Mouse (Mus musculus) embryonic facial prominence, embryonic 15.5 days (tissue): ENCODE measurements around the gene Klk11. TPM values are rescaled to one million over a fixed set of nuclear protein-coding genes. Genes with fewer than 3 reads are reported as not detected.
A peak's percentile ranks its signal among the peaks of the same experiment; 100 is the strongest.

ENCODE experiments used
- ATAC-seq: fragments of 200-750 bp; cut with Nextera tagmentation; 2 replicates; pipeline ENCODE4 v1.8.0; 2017; ENCODE audit warnings: low read depth, moderate TSS enrichment; ENCODE audit not compliant: insufficient number of reproducible peaks, low FRiP score, low TSS enrichment
- H3K27ac ChIP-seq: fragments of 300-500 bp; sonication (generic); replicated peaks from 2 replicates; pipeline ENCODE4 v1.5.1; 2015; ENCODE audit warnings: mild to moderate bottlenecking, inconsistent platforms
- H3K27me3 ChIP-seq: fragments of 300-500 bp; sonication (generic); 2 replicates; pipeline ENCODE4 v1.6.1; 2015; ENCODE audit warnings: inconsistent platforms
- H3K36me3 ChIP-seq: fragments of 300-500 bp; sonication (generic); 2 replicates; pipeline ENCODE4 v1.6.1; 2015; ENCODE audit warnings: mild to moderate bottlenecking, inconsistent platforms
- H3K4me1 ChIP-seq: fragments of 300-500 bp; sonication (generic); 2 replicates; pipeline ENCODE4 v1.6.1; 2015; ENCODE audit warnings: inconsistent platforms
- H3K4me2 ChIP-seq: fragments of 300-500 bp; sonication (generic); replicated peaks from 2 replicates; pipeline ENCODE4 v1.6.1; 2015; ENCODE audit warnings: mild to moderate bottlenecking, inconsistent platforms
- H3K4me3 ChIP-seq: fragments of 300-500 bp; sonication (generic); replicated peaks from 2 replicates; pipeline ENCODE4 v1.5.1; 2015; ENCODE audit warnings: mild to moderate bottlenecking, inconsistent platforms
- H3K9ac ChIP-seq: fragments of 300-500 bp; sonication (generic); 2 replicates; pipeline ENCODE4 v1.6.1; 2015; ENCODE audit warnings: inconsistent platforms
- H3K9me3 ChIP-seq: fragments of 300-500 bp; sonication (generic); replicated peaks from 2 replicates; pipeline ENCODE4 v1.6.1; 2016; ENCODE audit warnings: inconsistent platforms
- WGBS: fragments of 180-500 bp; shearing (Covaris S2); methylation state at CpG from one replicate; pipeline ENCODE4 v1.1.7; 2015; 5-methylcytosine and 5-hydroxymethylcytosine counted together
- polyA plus RNA-seq: library from polyadenylated mRNA; unstranded; fragments of >200 nt; fragmentation: Nextera tagmentation; extraction: Ambion mirVana; gene quantifications from 2 replicates; pipeline ENCODE4 v1.2.1, GENCODE M21; 2015

The Klk11 gene
- polyA plus RNA-seq, 1 experiment from 2014 or later = 25.3 TPM

DNA sequence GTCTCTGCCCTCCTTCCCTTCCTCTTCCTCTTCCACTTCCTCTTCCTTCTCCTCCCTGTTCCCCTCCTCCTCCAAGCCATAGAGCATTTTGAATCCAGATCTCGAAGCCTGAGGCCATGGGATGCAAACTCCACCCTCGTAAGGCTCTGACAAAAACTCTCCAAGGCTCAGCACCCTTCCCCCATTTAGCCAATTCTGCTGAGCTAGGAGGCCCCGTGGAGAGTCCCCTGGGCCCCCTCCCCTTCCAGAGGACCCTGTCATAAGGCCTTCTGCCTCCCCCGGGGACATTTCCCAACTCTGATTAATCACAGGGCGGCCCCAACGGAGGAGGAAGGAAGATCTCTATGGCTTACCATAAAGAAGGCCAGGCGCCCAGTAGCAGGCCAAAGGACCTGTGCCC, 17.2 kb downstream of the Klk11 start, which contains the start of gene Klk9:
Gene Klk9 (plus strand): TSS at position 301 of the 400 bp plus-strand sequence.
- no peak within 1 kb of the TSS for H3K4me2 ChIP-seq
- no peak within 1 kb of the TSS for H3K4me3 ChIP-seq
- H3K9ac ChIP-seq = no peak within 1 kb of the TSS
- whole genome bisulfite sequencing = 67% methylated on average over 7 of the region's 7 CpGs
- H3K4me1 ChIP-seq = peaks cover 9% of the 10 kb centered on the region
- peaks cover 10% of the 10 kb centered on the region for H3K27me3 ChIP-seq
- no peak for ATAC-seq
- no peaks in the 10 kb centered on the region for H3K36me3 ChIP-seq
- peak within 1 kb of the TSS; percentile 48 for H3K27ac ChIP-seq
- H3K9me3 ChIP-seq = no peaks in the 10 kb centered on the region

DNA sequence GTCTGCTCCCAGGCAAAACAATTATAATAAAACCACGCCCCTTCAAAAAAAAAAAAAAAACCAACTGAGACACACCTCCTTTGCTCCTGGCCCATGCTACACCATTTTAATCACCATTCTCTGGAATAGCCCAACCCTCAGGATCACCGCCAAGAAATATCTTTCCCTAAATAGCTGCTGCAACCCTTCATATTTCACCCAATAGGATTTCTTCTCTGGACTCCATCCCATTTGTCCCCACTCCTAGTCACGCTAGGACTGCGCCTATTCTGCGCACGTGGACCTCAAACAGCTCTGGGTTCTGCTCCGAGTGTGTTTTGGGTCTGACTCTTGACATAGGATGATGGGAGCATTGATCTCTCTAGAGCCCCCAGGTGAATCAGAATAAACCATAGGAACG, 22.0 kb downstream of the Klk11 start:
- Histone ChIP-seq H3K9ac (no peak overlapping the region), H3K27ac (no peak overlapping the region; the same call in 1 of the 2 replicates), H3K4me1 (peaks cover 17% of the 10 kb centered on the region), H3K27me3 (peaks cover 10% of the 10 kb centered on the region), H3K9me3 (no peaks in the 10 kb centered on the region), H3K4me2 (peak overlapping the region; percentile 78), H3K36me3 (no peaks in the 10 kb centered on the region), H3K4me3 (peak overlapping the region; percentile 52)
- 5% methylated on average over 8 of the region's 8 CpGs for WGBS
- ATAC-seq = no peak

DNA sequence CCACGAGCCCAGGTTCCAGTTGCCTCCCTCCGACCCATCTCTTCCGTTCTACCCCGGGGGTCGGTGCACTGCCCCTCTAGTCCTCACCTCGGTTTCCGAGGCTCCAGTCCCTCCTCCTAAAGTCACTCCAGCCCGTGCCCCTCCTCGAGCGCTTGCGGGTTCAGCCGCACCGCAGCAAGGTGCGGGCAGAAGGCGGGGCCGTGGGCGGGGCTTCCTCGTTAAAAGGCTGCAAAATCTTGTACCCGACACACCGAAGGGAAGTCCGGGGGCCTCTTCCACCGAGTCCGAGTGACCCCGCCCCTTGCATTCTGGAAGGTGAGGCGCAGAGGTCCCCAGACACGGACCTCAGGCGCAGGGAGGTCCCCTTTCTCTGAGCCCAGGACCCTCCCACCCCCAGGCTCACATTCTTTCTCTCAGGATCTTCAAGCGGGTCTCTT, 22.9 kb downstream of the Klk11 start, which contains the start of gene Klk8:
Gene Klk8 (plus strand): TSS at position 245 of the 437 bp plus-strand sequence.
- WGBS = under 1% methylated on average over 28 of the region's 28 CpGs
- Histone ChIP-seq H3K4me1 (peaks cover 17% of the 10 kb centered on the region), H3K27ac (peak within 1 kb of the TSS; percentile 52; the same call in 1 of the 2 replicates), H3K9me3 (no peaks in the 10 kb centered on the region), H3K27me3 (peaks cover 10% of the 10 kb centered on the region), H3K36me3 (no peaks in the 10 kb centered on the region), H3K4me2 (peak within 1 kb of the TSS; percentile 78), H3K9ac (peak within 1 kb of the TSS; percentile 31), H3K4me3 (peak within 1 kb of the TSS; percentile 52)
- 0 out of 2 replicates have a peak, but pooled peaks have one; percentile 17 for ATAC-seq

DNA sequence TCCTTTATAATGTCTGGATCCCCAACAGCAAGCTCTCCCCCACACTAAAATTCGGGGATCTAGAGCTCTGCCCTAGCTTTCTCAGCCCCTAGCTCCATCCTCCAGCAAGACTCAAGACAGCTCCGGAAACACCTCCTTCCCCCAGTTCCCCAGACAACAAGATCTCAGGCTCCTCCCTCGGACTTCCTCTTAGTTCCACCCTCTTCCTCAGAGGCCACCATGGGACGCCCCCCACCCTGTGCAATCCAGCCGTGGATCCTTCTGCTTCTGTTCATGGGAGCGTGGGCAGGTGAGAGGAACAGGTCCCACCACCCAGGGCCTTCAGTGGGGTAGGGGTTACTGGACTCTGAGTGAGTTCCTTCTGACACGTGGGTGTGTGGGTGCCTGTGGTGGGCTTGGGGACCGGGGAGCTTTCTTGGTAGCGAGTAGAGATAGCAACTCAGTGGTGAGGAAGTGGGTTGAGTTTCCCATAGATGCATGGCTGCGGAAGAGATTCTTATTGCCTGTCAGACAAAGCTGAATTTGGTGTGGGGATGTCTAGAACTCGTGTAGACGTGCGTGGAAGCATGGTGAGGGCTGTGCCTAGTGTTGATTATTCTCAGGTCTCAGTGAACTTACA, 23.5 kb downstream of the Klk11 start:
- Histone ChIP-seq H3K4me3 (peak overlapping the region; percentile 52), H3K9ac (0 out of 2 replicates have a peak overlapping the region, but pooled peaks have one; percentile 31), H3K9me3 (no peaks in the 10 kb centered on the region), H3K27me3 (peaks cover 10% of the 10 kb centered on the region), H3K4me2 (peak overlapping the region; percentile 78), H3K27ac (no peak overlapping the region), H3K4me1 (peaks cover 17% of the 10 kb centered on the region), H3K36me3 (no peaks in the 10 kb centered on the region)
- ATAC-seq = no peak
- 36% methylated on average over 13 of the region's 13 CpGs for WGBS

DNA sequence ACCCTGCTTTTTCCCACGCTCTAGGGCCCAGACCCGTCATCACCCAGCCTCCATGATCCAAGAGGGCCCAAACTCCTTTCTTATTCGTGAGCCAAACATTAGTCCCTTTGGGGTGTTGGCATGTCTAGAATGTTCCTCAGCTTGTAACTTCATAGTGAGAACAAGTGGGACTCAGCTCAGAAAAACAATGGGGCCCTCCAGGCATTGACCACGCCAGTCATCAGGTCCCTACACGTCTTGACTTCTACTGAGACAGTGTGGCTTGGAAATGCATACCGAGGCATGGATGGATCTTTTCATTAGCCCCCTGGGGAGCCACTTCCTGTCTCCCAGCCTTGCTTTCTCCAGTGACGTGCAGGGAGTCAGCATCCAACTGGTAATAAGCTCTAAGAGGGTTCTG, 25.5 kb downstream of the Klk11 start:
- WGBS = 55% methylated on average over 7 of the region's 7 CpGs
- H3K4me3 ChIP-seq = no peak overlapping the region
- H3K4me1 ChIP-seq = peaks cover 17% of the 10 kb centered on the region
- H3K9ac ChIP-seq = no peak overlapping the region
- no peak overlapping the region for H3K27ac ChIP-seq
- no peak for ATAC-seq
- no peaks in the 10 kb centered on the region for H3K36me3 ChIP-seq
- no peak overlapping the region for H3K4me2 ChIP-seq
- H3K27me3 ChIP-seq = peaks cover 10% of the 10 kb centered on the region
- H3K9me3 ChIP-seq = no peaks in the 10 kb centered on the region

DNA sequence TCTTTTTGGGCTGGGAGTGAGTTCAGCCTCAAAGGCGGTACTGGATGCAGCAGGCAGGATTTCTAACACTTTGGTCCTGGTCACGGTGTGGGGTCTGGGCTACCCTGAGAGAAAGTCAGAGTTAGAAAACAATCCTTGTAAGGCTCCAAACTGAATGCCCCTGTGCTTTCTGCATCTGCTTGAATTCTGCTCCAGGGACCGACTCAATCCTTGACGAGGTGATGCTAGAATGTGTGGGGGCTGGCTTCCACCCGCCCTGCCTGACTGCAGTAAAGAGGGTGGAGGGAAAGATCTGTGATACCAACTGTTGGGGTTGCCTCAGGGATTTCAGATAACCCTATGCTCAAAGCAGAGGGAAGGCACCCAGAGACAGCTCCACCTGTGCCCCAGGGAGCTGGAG, 36.6 kb downstream of the Klk11 start, which contains the start of gene Klk7:
Gene Klk7 (plus strand): TSS at position 301 of the 400 bp plus-strand sequence.
- H3K27ac ChIP-seq = no peak within 1 kb of the TSS
- H3K36me3 ChIP-seq = no peaks in the 10 kb centered on the region
- no peaks in the 10 kb centered on the region for H3K4me1 ChIP-seq
- no peak within 1 kb of the TSS for H3K9ac ChIP-seq
- 37% methylated on average over 5 of the region's 5 CpGs for WGBS
- no peak within 1 kb of the TSS for H3K4me2 ChIP-seq
- no peaks in the 10 kb centered on the region for H3K27me3 ChIP-seq
- no peak for ATAC-seq
- H3K4me3 ChIP-seq = no peak within 1 kb of the TSS
- no peaks in the 10 kb centered on the region for H3K9me3 ChIP-seq

DNA sequence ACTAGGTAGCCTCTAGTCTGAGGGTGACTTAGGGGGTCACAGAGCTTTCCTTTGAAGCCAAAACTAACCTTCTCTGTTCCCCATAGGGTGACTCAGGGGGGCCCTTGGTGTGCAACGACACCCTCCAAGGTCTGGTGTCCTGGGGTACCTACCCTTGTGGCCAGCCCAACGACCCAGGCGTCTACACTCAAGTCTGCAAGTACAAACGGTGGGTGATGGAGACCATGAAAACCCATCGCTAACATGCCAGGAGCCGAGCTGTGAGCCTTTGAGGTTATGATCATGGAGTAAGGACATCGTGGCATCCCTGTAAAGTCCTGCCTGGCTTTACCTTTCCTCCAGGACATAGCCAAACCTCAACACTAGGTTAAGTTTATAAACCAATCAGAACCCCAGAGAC, 40.8 kb downstream of the Klk11 start:
- no peaks in the 10 kb centered on the region for H3K9me3 ChIP-seq
- no peak overlapping the region for H3K27ac ChIP-seq
- no peak overlapping the region for H3K4me3 ChIP-seq
- 86% methylated on average over 7 of the region's 7 CpGs for WGBS
- no peaks in the 10 kb centered on the region for H3K27me3 ChIP-seq
- no peaks in the 10 kb centered on the region for H3K4me1 ChIP-seq
- H3K36me3 ChIP-seq = no peaks in the 10 kb centered on the region
- no peak overlapping the region for H3K9ac ChIP-seq
- ATAC-seq = no peak
- H3K4me2 ChIP-seq = no peak overlapping the region

DNA sequence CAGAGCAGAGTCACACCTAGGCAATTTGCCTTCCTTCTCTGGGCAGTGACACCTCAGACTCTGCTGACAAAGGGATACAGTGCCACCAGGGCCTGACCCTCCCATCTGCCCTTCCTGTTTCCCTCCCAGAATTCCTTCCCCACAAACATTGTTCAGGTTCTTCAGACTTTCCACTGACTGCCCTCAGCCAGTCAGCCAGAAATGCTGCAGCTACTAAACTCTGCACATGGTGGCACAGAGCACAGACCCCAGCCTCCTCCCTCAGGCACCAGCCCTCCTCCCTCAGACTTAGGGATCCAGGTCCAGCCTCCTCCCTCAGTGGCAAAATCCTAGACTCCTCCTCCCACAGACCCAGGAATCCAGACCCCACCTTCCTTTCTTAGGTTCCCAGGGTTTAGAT, 42.3 kb downstream of the Klk11 start:
- no peaks in the 10 kb centered on the region for H3K4me1 ChIP-seq
- no peak overlapping the region for H3K4me2 ChIP-seq
- H3K4me3 ChIP-seq = no peak overlapping the region
- H3K9me3 ChIP-seq = no peaks in the 10 kb centered on the region
- no peak for ATAC-seq
- H3K36me3 ChIP-seq = no peaks in the 10 kb centered on the region
- no peak overlapping the region for H3K27ac ChIP-seq
- H3K9ac ChIP-seq = no peak overlapping the region
- H3K27me3 ChIP-seq = no peaks in the 10 kb centered on the region

DNA sequence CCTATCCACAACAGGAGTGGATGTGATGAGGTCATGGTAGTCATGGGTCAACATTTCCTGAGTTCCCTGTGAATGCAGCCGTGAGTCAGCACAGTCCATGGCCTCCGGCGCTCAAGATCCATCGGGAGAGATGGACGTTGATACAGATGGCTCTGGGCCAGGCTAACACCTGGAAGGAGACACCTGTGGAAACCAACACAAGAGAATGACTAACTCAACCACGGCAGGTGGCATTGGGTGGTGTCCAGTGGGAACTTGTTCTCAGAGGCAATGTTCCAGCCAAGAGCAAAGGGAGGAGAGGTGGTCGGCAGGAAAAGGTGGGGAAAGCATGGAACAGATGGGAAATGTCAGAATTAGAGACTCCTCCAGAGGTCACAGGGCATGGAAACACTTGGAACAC, 47.2 kb downstream of the Klk11 start:
- WGBS = 90% methylated on average over 7 of the region's 7 CpGs
- H3K4me3 ChIP-seq = no peak overlapping the region
- no peaks in the 10 kb centered on the region for H3K36me3 ChIP-seq
- no peaks in the 10 kb centered on the region for H3K27me3 ChIP-seq
- ATAC-seq = no peak
- H3K9ac ChIP-seq = no peak overlapping the region
- no peak overlapping the region for H3K4me2 ChIP-seq
- no peaks in the 10 kb centered on the region for H3K4me1 ChIP-seq
- H3K27ac ChIP-seq = no peak overlapping the region
- H3K9me3 ChIP-seq = no peaks in the 10 kb centered on the region

DNA sequence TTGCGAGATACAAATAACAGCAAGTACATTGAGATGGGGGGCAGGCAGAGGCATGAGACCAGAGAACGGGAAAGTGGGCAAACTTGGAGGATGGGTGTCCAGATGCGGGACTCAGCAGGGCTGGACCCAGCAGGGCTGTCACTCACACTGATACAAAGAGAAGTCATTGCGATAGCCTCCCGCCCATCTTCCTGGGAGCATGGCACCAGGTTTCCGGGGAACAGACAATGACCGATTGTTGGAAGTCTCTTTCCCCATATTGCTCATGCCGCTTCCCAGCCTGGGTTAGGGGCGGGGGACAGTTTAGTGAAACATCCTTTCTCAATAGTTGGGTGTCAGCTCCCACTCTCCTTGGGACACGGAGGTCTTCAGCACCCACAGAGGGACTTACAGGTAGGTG, 49.8 kb downstream of the Klk11 start, which contains the start of gene Klk6:
Gene Klk6 (plus strand): TSS at position 301 of the 400 bp plus-strand sequence.
- Histone ChIP-seq H3K9me3 (no peaks in the 10 kb centered on the region), H3K4me2 (no peak within 1 kb of the TSS), H3K36me3 (no peaks in the 10 kb centered on the region), H3K4me3 (no peak within 1 kb of the TSS), H3K4me1 (no peaks in the 10 kb centered on the region), H3K27ac (no peak within 1 kb of the TSS), H3K27me3 (no peaks in the 10 kb centered on the region), H3K9ac (no peak within 1 kb of the TSS)
- WGBS = 63% methylated on average over 10 of the region's 10 CpGs
- no peak for ATAC-seq

DNA sequence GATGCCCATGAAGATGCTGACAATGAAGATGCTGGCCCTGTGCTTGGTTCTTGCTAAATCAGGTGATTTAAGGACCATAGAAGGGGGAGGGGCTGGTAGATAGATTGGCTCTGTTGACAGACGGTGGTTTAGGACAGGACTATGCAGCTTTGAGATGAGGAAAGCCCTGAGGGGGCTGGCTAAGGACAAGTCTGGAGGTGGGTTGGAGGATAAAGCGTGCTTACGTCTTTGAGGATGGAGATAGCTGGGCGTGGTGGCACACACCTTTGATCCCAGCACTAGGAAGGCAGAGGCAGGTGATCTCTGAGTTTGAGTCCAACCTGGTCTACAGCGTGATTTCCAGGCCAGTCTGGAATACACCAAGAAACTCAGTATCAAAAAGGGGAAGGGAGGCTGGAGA, 51.7 kb downstream of the Klk11 start:
- H3K27ac ChIP-seq = no peak overlapping the region
- no peak for ATAC-seq
- no peak overlapping the region for H3K4me3 ChIP-seq
- H3K4me2 ChIP-seq = no peak overlapping the region
- no peak overlapping the region for H3K9ac ChIP-seq
- H3K27me3 ChIP-seq = no peaks in the 10 kb centered on the region
- H3K36me3 ChIP-seq = no peaks in the 10 kb centered on the region
- WGBS = 68% methylated on average over 5 of the region's 5 CpGs
- no peaks in the 10 kb centered on the region for H3K4me1 ChIP-seq
- H3K9me3 ChIP-seq = no peaks in the 10 kb centered on the region

DNA sequence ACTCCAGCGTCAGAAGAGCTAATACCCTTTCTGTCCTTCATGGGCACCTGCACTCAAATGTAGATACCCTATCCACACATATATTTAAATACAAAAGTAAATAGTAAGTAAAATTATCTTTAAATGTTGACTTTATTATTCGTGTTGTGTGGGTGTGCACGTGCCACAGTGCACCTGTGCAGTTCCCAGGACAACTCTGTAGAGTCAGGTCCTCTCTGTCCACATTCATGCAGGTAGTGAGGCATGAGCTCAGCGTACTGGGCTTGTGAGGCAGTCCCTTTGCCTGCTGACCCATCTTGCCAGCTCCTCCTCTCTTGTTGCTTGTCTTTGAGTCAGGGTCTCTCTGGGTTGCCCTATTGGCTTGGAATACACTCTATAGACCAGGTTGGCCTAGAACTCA, 53.3 kb downstream of the Klk11 start:
- Histone ChIP-seq H3K9me3 (no peaks in the 10 kb centered on the region), H3K36me3 (no peaks in the 10 kb centered on the region), H3K27me3 (no peaks in the 10 kb centered on the region), H3K4me3 (no peak overlapping the region), H3K9ac (no peak overlapping the region), H3K27ac (no peak overlapping the region), H3K4me1 (no peaks in the 10 kb centered on the region), H3K4me2 (no peak overlapping the region)
- WGBS = 80% methylated on average over 4 of the region's 4 CpGs
- ATAC-seq = no peak
